Mouse (Mus musculus) neural tube, embryonic 11.5 days (tissue): ENCODE results near the gene Gm10295. TPM values are rescaled to one million over a fixed set of nuclear protein-coding genes. Genes with fewer than 3 reads are reported as not detected.

Experiments
- ATAC-seq: fragments of 200-750 bp; cut with Nextera tagmentation; 2 replicates; pipeline ENCODE4 v1.8.0; 2017; ENCODE audit warnings: moderate number of reproducible peaks, mild to moderate bottlenecking, moderate TSS enrichment, moderate library complexity; ENCODE audit not compliant: insufficient read depth, low FRiP score, low TSS enrichment
- DNase-seq: peaks from one replicate; pipeline ENCODE4 v3.0.0-alpha.2; 2015; ENCODE audit warnings: low spot score
- H3K27ac ChIP-seq: fragments of 300-500 bp; sonication (generic); 2 replicates; pipeline ENCODE4 v1.5.1; 2014; ENCODE audit warnings: low read depth, mild to moderate bottlenecking, low read length
- H3K27me3 ChIP-seq: fragments of 300-500 bp; sonication (generic); 2 replicates; pipeline ENCODE4 v1.6.1; 2014; ENCODE audit warnings: mild to moderate bottlenecking, low read length, mixed read lengths; ENCODE audit not compliant: control insufficient read depth, insufficient read depth
- H3K36me3 ChIP-seq: fragments of 300-500 bp; sonication (generic); 2 replicates; pipeline ENCODE4 v1.6.1; 2014; ENCODE audit warnings: mild to moderate bottlenecking, low read length, moderate library complexity, mixed read lengths; ENCODE audit not compliant: control insufficient read depth, insufficient read depth
- H3K4me1 ChIP-seq: fragments of 300-500 bp; sonication (generic); 2 replicates; pipeline ENCODE4 v1.6.1; 2014; ENCODE audit warnings: low read length, mixed read lengths; ENCODE audit not compliant: control insufficient read depth, insufficient read depth
- H3K4me2 ChIP-seq: fragments of 300-500 bp; sonication (generic); 2 replicates; pipeline ENCODE4 v1.6.1; 2014; ENCODE audit warnings: low read depth, mild to moderate bottlenecking, moderate library complexity
- H3K4me3 ChIP-seq: fragments of 300-500 bp; sonication (generic); 2 replicates; pipeline ENCODE4 v1.5.1; 2014; ENCODE audit warnings: low read depth, low read length
- H3K9ac ChIP-seq: fragments of 300-500 bp; sonication (generic); 2 replicates; pipeline ENCODE4 v1.6.1; 2014; ENCODE audit warnings: mild to moderate bottlenecking, low read length
- H3K9me3 ChIP-seq: fragments of 300-500 bp; sonication (generic); 2 replicates; pipeline ENCODE4 v1.6.1; 2016; ENCODE audit warnings: low read length; ENCODE audit not compliant: control insufficient read depth
- WGBS: fragments of 180-500 bp; shearing (Covaris S2); extraction: QIAGEN DNeasy Blood & Tissue Kit; methylation state at CpG from one replicate; pipeline ENCODE4 v1.1.7; 2014; 5-methylcytosine and 5-hydroxymethylcytosine counted together
- polyA plus RNA-seq: library from polyadenylated mRNA; unstranded; fragments of >200 nt; fragmentation: Nextera tagmentation; extraction: Ambion mirVana; gene quantifications from 2 replicates; pipeline ENCODE4 v1.2.1, GENCODE M21; 2014

The Gm10295 gene
- not detected in 2 replicates for polyA plus RNA-seq

DNA sequence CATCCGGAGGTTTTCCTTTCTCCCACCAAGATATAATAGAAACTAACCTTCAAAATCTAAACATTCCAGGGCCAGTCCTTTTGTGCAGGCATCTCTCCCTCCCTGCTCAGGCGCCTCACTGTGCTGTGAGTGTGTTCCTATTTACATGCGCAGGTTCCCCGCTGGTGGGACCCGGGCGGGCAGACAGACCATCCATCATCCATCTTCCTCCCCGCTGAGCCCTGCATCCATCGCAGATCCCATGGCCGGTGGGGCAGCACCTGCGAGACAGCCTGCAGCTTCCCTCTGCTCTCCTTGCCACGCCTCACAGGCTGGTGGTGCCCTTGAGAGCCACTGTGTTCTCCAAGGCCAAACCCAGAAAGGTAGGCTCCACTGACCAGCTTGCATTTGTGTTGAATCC lies at the start of gene Gm10295:
Gm10295 (minus strand) TSS at position 122 of the 400 bp plus-strand sequence.
- Histone ChIP-seq H3K27ac (no peak within 1 kb of the TSS), H3K4me3 (no peak within 1 kb of the TSS), H3K4me1 (peaks cover 6% of the 10 kb centered on the region), H3K9me3 (no peaks in the 10 kb centered on the region), H3K9ac (peak within 1 kb of the TSS; percentile 12; the same call in 1 of the 2 replicates), H3K36me3 (no peaks in the 10 kb centered on the region), H3K4me2 (peak within 1 kb of the TSS; percentile 29), H3K27me3 (no peaks in the 10 kb centered on the region)
- peak; percentile 64 for DNase-seq
- WGBS, result 4% methylated on average over 11 of the region's 11 CpGs
- no peak for ATAC-seq

DNA sequence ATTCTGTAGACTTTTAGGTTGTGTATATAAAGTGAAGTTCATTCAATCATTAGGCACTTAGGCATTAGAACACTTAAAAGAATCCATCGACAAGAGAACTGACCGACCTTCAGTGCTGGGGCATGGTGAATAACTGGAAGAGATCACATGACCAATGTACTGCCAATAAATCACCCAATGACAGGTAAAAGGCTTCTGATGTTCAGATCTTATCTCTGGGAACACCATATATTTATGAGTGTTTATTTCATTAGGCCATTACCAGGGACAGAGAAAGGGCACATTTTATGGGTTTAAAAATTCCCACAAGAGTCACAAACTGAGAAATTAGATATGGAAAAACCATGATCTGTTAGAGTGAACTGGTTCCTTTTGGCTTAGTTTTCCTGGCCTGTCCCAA lies 49.7 kb upstream of the Gm10295 start:
- H3K9ac ChIP-seq, result no peak overlapping the region
- no peak overlapping the region for H3K27ac ChIP-seq
- no peak overlapping the region for H3K4me2 ChIP-seq
- ATAC-seq (no peak), DNase-seq (no peak)
- H3K9me3 ChIP-seq, result no peaks in the 10 kb centered on the region
- no peak overlapping the region for H3K4me3 ChIP-seq
- WGBS, result 68% methylated on average over 2 of the region's 2 CpGs
- H3K36me3 ChIP-seq, result no peaks in the 10 kb centered on the region
- H3K4me1 ChIP-seq, result no peaks in the 10 kb centered on the region
- H3K27me3 ChIP-seq, result no peaks in the 10 kb centered on the region

DNA sequence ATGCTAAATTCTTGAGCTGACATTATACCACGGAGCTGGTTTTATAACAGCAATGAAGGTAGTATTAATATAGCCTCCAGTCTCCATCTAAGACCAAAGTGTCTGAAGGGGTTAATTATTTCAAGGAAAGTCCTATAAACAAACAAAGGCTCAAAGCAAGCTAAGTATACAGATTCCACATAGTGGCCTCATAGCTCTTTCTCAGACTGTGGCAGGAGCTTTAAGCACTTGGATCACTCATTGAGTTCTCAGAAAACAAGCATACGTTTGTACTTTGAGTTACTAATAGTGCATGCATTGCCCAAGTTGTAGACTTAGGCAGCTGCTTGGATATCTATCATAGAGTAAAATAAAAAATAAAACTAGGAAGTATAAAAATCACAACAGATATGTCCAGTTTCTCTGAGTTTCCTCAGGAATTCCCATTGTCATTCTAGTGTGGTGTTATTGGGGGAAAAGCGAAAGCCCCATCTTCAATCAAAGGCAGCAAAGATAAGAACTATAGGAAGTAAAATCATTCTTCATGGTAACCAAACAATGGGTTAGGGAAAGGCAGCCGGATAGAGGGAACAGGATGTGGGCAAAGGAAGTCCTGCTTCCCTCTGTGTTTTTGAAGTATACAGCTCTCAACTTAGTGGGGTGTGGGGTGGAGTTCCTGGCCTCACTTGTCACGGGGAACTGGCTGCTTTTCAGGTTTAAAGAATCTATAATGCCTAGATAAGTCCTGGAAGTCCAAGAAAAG lies 48.8 kb upstream of the Gm10295 start:
- no peak overlapping the region for H3K9ac ChIP-seq
- no peak overlapping the region for H3K4me2 ChIP-seq
- H3K4me3 ChIP-seq, result no peak overlapping the region
- H3K9me3 ChIP-seq, result no peaks in the 10 kb centered on the region
- 77% methylated on average over 5 of the region's 5 CpGs for WGBS
- no peaks in the 10 kb centered on the region for H3K27me3 ChIP-seq
- H3K4me1 ChIP-seq, result no peaks in the 10 kb centered on the region
- ATAC-seq, result no peak
- H3K27ac ChIP-seq, result no peak overlapping the region
- H3K36me3 ChIP-seq, result no peaks in the 10 kb centered on the region
- DNase-seq, result no peak

DNA sequence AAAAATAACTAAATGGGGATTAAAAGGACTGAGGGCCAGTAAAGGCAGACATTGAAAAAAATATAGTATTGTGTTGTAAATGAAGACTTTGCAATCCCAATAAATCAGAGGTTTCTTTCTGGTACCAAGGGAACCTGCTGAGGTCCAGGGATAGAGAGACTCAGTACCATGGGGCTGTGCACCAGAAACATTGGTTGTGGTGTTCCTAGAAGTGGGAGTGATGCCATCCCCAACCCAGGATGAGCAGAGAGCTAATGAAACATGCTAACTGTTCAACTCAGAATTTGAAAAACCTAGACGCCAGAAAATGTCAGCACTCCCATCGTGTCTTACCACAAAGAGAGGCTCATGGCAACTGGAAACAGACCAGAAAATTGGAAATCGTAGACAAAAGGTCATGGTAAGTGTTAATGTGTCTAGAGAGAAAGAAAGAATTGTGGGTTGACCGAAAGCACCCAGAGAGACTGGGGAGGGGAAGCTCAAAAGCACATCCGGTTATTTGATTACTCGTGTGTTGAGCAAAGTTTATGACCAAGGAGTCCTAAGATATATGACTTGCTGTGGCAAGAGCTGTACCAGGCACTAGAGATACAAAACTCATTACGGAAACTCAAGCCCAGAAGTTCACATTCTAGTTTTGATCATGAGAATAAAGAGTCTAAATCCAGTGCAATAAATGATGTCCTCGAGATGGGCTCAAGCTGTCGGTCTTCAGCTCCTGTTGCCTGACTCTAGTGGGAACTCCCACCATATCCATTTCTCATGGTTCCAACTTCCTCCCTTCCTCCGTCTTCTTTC lies 47.9 kb upstream of the Gm10295 start:
- H3K27me3 ChIP-seq, result no peaks in the 10 kb centered on the region
- H3K4me2 ChIP-seq, result no peak overlapping the region
- H3K27ac ChIP-seq, result no peak overlapping the region
- no peaks in the 10 kb centered on the region for H3K36me3 ChIP-seq
- DNase-seq, result no peak
- no peak overlapping the region for H3K4me3 ChIP-seq
- H3K9ac ChIP-seq, result no peak overlapping the region
- H3K9me3 ChIP-seq, result no peaks in the 10 kb centered on the region
- ATAC-seq, result no peak
- no peaks in the 10 kb centered on the region for H3K4me1 ChIP-seq
- WGBS, result 63% methylated on average over 10 of the region's 10 CpGs

DNA sequence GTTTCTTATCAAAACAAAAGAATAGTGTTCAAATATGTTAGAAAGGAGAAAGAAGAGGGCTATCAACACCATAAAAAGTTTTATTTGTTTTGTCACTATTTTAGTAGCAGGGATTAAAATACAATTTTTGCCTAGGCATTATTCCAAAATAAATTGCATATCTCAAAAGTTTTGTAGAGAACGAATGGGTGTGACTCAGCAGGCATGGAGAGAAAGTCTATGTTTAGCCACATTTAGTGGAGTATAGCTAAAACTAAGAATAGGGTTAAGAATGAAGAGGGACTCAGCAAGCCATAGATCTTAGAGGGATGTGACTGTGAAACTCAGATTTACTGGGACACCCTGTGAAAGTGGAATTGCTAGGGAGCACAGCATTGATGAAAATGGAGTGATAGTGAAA lies 47.1 kb upstream of the Gm10295 start:
- no peak overlapping the region for H3K4me3 ChIP-seq
- no peaks in the 10 kb centered on the region for H3K9me3 ChIP-seq
- H3K27me3 ChIP-seq, result no peaks in the 10 kb centered on the region
- H3K27ac ChIP-seq, result no peak overlapping the region
- H3K36me3 ChIP-seq, result no peaks in the 10 kb centered on the region
- H3K9ac ChIP-seq, result no peak overlapping the region
- ATAC-seq, result no peak
- no peak for DNase-seq
- H3K4me2 ChIP-seq, result no peak overlapping the region
- no peaks in the 10 kb centered on the region for H3K4me1 ChIP-seq
- WGBS, result 93% methylated on average over 1 of the region's 1 CpGs

DNA sequence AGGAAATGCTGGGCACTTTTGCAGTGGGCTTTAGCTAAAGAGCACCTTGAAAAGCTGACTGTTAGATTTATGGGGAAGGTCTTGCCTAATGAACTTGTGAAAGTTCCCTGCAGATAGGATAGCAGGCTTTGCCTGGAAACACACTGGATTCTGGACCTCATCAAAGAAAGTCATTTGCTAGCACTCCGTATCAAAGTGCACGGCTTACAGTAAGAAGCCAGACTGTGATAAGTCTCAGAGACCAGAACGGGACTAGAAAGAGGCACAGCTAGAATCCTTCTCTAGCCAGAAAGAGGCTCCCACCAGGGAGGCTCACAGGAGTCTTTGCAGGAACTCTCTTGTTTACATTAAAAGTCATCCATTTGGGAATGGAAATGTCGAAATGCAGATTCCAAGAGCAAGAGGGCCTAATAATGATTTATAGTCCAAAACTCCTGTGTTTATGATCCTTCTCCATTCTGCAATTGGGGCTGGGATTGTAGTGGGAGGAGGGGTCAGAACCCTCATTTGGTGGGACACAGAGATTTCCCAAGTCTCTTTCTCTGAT lies 41.6 kb upstream of the Gm10295 start:
- Histone ChIP-seq H3K9ac (no peak overlapping the region), H3K9me3 (no peaks in the 10 kb centered on the region), H3K27ac (no peak overlapping the region), H3K4me3 (no peak overlapping the region), H3K27me3 (no peaks in the 10 kb centered on the region), H3K36me3 (no peaks in the 10 kb centered on the region), H3K4me1 (no peaks in the 10 kb centered on the region), H3K4me2 (no peak overlapping the region)
- 32% methylated on average over 4 of the region's 4 CpGs for WGBS
- DNase-seq (no peak), ATAC-seq (no peak)

DNA sequence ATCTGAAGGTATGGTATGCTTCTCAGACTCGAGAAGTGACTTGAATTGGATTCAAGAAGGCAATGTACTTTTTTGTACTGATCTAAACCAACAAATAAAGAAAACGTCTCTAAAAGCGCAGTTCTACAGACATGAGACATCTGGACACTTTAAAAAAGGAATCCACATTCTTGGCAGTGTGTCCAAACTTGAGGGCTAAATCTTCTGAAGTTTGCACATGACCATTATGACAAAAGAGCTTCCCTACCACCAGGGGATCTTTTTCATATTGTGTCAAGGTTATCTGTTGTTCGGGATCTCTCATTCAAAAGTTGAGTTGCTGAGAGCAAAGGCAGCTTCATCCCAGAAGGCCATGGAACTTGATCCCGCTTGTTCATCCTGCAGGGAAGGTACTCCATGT lies 40.0 kb upstream of the Gm10295 start:
- no peak overlapping the region for H3K4me3 ChIP-seq
- DNase-seq (no peak), ATAC-seq (no peak)
- H3K9ac ChIP-seq, result no peak overlapping the region
- 81% methylated on average over 5 of the region's 5 CpGs for WGBS
- H3K9me3 ChIP-seq, result no peaks in the 10 kb centered on the region
- no peak overlapping the region for H3K27ac ChIP-seq
- H3K36me3 ChIP-seq, result no peaks in the 10 kb centered on the region
- 0 out of 2 replicates have a peak, but pooled peaks cover under 1% of the 10 kb centered on the region for H3K4me1 ChIP-seq
- no peaks in the 10 kb centered on the region for H3K27me3 ChIP-seq
- H3K4me2 ChIP-seq, result no peak overlapping the region

DNA sequence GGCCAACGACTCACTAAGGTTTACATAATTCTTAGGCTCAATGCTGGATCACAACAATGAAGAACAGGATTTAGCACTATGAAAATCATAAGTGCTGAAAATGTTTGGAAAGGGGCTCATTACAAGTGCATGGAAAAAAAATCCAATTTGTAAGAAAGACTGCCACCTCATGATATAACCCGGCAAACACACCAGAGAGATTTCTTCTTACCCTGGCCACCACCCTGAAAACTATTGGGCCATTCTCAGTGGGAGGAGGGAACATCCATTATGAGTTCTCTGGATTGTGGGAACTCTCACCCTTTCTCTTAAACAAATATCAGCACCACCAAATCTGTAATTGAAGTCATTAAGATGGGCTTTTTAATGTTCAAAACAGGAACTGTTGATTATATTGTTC lies 39.0 kb upstream of the Gm10295 start:
- Histone ChIP-seq H3K9me3 (no peaks in the 10 kb centered on the region), H3K4me1 (peaks cover 4% of the 10 kb centered on the region; the same call in 1 of the 2 replicates), H3K4me2 (no peak overlapping the region), H3K36me3 (no peaks in the 10 kb centered on the region), H3K4me3 (no peak overlapping the region), H3K9ac (no peak overlapping the region), H3K27me3 (no peaks in the 10 kb centered on the region), H3K27ac (no peak overlapping the region)
- 83% methylated on average over 2 of the region's 2 CpGs for WGBS
- no peak for DNase-seq
- no peak for ATAC-seq
